Mouse (Mus musculus): ENCODE data around the gene Scfd2. TPM values are rescaled to one million over a fixed set of nuclear protein-coding genes. Genes with fewer than 3 reads are reported as not detected.

Gene Scfd2
- polyA plus RNA-seq, 1 experiment from 2014 or later, result 17.7 TPM

GRCm38 (mm10) chr5:74266476-74266819 lies 265.1 kb downstream of the Scfd2 start:
- no peak overlapping the region for H3K9ac ChIP-seq (ENCODE audit: low read depth, low read length)
- H3K27me3 ChIP-seq (replicated peaks; ENCODE audit: control insufficient read depth, insufficient read depth, low read length), result no peaks in the 10 kb centered on the region
- ATAC-seq, result no peak
- H3K9me3 ChIP-seq (ENCODE audit: control insufficient read depth, low read length), result no peaks in the 10 kb centered on the region
- H3K4me1 ChIP-seq (ENCODE audit: control insufficient read depth, insufficient read depth, low read length), result peaks cover 19% of the 10 kb centered on the region
- 40% methylated on average over 5 of the region's 5 CpGs for WGBS
- no peak overlapping the region for H3K27ac ChIP-seq (ENCODE audit: low read length)
- no peak overlapping the region for H3K4me2 ChIP-seq (ENCODE audit: low read depth, low read length)
- no peaks in the 10 kb centered on the region for H3K36me3 ChIP-seq (ENCODE audit: control insufficient read depth, insufficient read depth, low read length)
- H3K4me3 ChIP-seq (ENCODE audit: low read length), result no peak overlapping the region

GRCm38 (mm10) chr5:74265601-74266475 lies 265.7 kb downstream of the Scfd2 start:
- Histone ChIP-seq H3K27ac (ENCODE audit: low read length) (0 out of 2 replicates have a peak overlapping the region, but pooled peaks have one; percentile 0), H3K4me1 (ENCODE audit: control insufficient read depth, insufficient read depth, low read length) (peaks cover 24% of the 10 kb centered on the region), H3K36me3 (ENCODE audit: control insufficient read depth, insufficient read depth, low read length) (no peaks in the 10 kb centered on the region), H3K4me2 (ENCODE audit: low read depth, low read length) (no peak overlapping the region), H3K4me3 (ENCODE audit: low read length) (no peak overlapping the region), H3K9ac (ENCODE audit: low read depth, low read length) (no peak overlapping the region), H3K27me3 (replicated peaks; ENCODE audit: control insufficient read depth, insufficient read depth, low read length) (no peaks in the 10 kb centered on the region), H3K9me3 (ENCODE audit: control insufficient read depth, low read length) (no peaks in the 10 kb centered on the region)
- no peak for ATAC-seq
- 54% methylated on average over 13 of the region's 13 CpGs for WGBS

DNA sequence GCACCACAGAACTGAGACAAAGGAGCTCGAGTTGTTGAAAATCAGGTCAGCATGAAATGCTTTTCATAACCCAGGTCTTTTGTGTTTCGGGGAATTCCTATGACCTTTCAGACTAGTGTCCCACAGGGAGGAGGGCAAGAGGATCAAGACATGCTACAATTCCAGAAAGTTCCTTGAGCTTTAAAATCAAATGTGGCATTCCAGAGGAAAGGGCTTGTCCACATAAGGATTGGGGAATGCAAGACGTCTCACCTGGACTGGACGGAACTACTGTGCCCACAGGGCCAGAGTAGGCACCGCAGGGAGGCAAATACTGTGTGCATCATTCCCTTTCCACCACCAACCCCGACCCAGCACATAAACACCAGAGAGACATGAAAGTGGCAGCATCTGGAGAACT lies 266.4 kb downstream of the Scfd2 start:
- WGBS, result 72% methylated on average over 6 of the region's 6 CpGs
- Histone ChIP-seq H3K27ac (ENCODE audit: low read length) (no peak overlapping the region), H3K4me2 (ENCODE audit: low read depth, low read length) (no peak overlapping the region), H3K36me3 (ENCODE audit: control insufficient read depth, insufficient read depth, low read length) (no peaks in the 10 kb centered on the region), H3K9ac (ENCODE audit: low read depth, low read length) (no peak overlapping the region), H3K4me1 (ENCODE audit: control insufficient read depth, insufficient read depth, low read length) (peaks cover 31% of the 10 kb centered on the region), H3K4me3 (ENCODE audit: low read length) (no peak overlapping the region), H3K9me3 (ENCODE audit: control insufficient read depth, low read length) (no peaks in the 10 kb centered on the region), H3K27me3 (replicated peaks; ENCODE audit: control insufficient read depth, insufficient read depth, low read length) (no peaks in the 10 kb centered on the region)
- no peak for ATAC-seq

GRCm38 (mm10) chr5:74264541-74264940 lies 267.0 kb downstream of the Scfd2 start:
- Histone ChIP-seq H3K36me3 (ENCODE audit: control insufficient read depth, insufficient read depth, low read length) (no peaks in the 10 kb centered on the region), H3K27me3 (replicated peaks; ENCODE audit: control insufficient read depth, insufficient read depth, low read length) (no peaks in the 10 kb centered on the region), H3K27ac (ENCODE audit: low read length) (no peak overlapping the region), H3K4me2 (ENCODE audit: low read depth, low read length) (no peak overlapping the region), H3K9me3 (ENCODE audit: control insufficient read depth, low read length) (no peaks in the 10 kb centered on the region), H3K4me3 (ENCODE audit: low read length) (no peak overlapping the region), H3K4me1 (ENCODE audit: control insufficient read depth, insufficient read depth, low read length) (peaks cover 35% of the 10 kb centered on the region), H3K9ac (ENCODE audit: low read depth, low read length) (no peak overlapping the region)
- WGBS, result 77% methylated on average over 4 of the region's 4 CpGs
- no peak for ATAC-seq

DNA sequence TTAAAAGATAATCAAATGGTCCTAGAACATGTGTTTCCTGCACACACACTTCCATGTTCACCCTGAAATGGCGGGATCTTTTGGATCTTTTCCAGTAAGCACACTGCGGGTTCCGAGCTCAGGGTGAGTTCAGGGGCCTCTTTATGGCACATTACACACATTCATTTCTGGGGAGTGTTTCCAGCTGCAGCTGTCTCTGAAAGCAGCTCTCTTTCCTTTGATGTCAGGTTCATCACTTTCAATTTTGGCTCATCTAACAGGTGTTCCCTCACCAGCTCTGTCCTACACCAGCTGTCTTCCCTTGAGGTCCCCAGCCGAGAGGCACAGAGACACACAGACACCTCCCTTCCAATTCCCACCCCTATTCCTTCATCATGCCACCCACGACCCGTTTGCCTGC lies 270.5 kb downstream of the Scfd2 start:
- 37% methylated on average over 6 of the region's 6 CpGs for WGBS
- Histone ChIP-seq H3K4me3 (ENCODE audit: low read length) (no peak overlapping the region), H3K27ac (ENCODE audit: low read length) (peak overlapping the region; percentile 50)

DNA sequence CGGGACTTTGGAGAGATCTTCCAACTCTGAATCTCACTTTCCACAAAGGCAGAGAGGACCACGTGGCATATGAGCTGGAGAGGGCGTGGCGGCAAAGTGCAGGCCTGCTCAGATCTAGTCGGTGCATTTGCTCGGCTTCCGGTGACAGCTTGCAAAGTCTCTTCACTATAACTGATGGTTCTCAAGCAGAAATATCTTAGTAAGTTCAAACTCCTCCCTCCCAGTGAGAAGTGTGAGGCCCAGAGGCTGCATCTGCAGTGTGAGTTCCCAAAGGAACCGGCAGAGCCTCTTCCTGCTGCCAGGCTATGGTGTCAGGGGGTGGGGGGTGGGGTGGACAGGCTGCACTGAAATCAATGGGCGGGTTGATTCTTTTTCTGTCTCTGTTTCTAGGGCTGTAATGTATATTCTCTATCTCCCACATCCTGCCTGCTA lies 271.2 kb downstream of the Scfd2 start:
- Histone ChIP-seq H3K36me3 (ENCODE audit: control insufficient read depth, insufficient read depth, low read length) (no peaks in the 10 kb centered on the region), H3K27me3 (replicated peaks; ENCODE audit: control insufficient read depth, insufficient read depth, low read length) (no peaks in the 10 kb centered on the region), H3K4me3 (ENCODE audit: low read length) (no peak overlapping the region), H3K27ac (ENCODE audit: low read length) (peak overlapping the region; percentile 50), H3K9ac (ENCODE audit: low read depth, low read length) (peak overlapping the region; percentile 39; the same call in 1 of the 2 replicates), H3K4me2 (ENCODE audit: low read depth, low read length) (peak overlapping the region; percentile 18; the same call in 1 of the 2 replicates), H3K9me3 (ENCODE audit: control insufficient read depth, low read length) (no peaks in the 10 kb centered on the region), H3K4me1 (ENCODE audit: control insufficient read depth, insufficient read depth, low read length) (peaks cover 27% of the 10 kb centered on the region)
- 16% methylated on average over 9 of the region's 9 CpGs for whole genome bisulfite sequencing
- ATAC-seq, result peak; percentile 82

More for the DNA sequence above, 270.5 kb downstream of the Scfd2 start:
- H3K9me3 ChIP-seq (ENCODE audit: control insufficient read depth, low read length), result no peaks in the 10 kb centered on the region
- no peaks in the 10 kb centered on the region for H3K36me3 ChIP-seq (ENCODE audit: control insufficient read depth, insufficient read depth, low read length)
- peak; percentile 64 for ATAC-seq
- H3K4me1 ChIP-seq (ENCODE audit: control insufficient read depth, insufficient read depth, low read length), result peaks cover 32% of the 10 kb centered on the region
- H3K27me3 ChIP-seq (replicated peaks; ENCODE audit: control insufficient read depth, insufficient read depth, low read length), result no peaks in the 10 kb centered on the region
- H3K4me2 ChIP-seq (ENCODE audit: low read depth, low read length), result no peak overlapping the region
- H3K9ac ChIP-seq (ENCODE audit: low read depth, low read length), result no peak overlapping the region

DNA sequence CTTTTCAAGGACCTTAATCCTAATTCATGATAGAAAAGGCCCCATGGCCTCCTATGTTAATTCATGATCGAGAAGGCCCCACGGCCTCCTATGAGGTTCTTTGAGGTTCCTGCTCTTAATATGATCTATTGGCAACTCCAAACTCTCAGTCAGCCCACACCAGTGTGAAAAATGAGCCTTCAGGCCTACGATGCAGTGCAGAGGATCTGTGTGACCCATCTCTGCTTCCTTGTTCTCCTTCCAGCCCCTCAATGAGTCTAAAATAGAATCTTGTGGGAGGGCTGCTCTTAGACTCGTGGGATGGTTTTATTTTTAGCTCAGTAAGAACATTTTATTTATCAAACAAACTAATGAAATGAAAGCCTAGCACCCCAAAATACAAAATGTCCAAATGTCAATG lies 274.9 kb downstream of the Scfd2 start:
- Histone ChIP-seq H3K27me3 (replicated peaks; ENCODE audit: control insufficient read depth, insufficient read depth, low read length) (no peaks in the 10 kb centered on the region), H3K4me2 (ENCODE audit: low read depth, low read length) (no peak overlapping the region), H3K27ac (ENCODE audit: low read length) (no peak overlapping the region), H3K9me3 (ENCODE audit: control insufficient read depth, low read length) (no peaks in the 10 kb centered on the region), H3K4me3 (ENCODE audit: low read length) (no peak overlapping the region), H3K9ac (ENCODE audit: low read depth, low read length) (no peak overlapping the region), H3K36me3 (ENCODE audit: control insufficient read depth, insufficient read depth, low read length) (no peaks in the 10 kb centered on the region), H3K4me1 (ENCODE audit: control insufficient read depth, insufficient read depth, low read length) (peaks cover 25% of the 10 kb centered on the region)
- no peak for ATAC-seq
- WGBS, result 47% methylated on average over 4 of the region's 4 CpGs

GRCm38 (mm10) chr5:74254996-74255395 lies 276.6 kb downstream of the Scfd2 start:
- no peak overlapping the region for H3K9ac ChIP-seq (ENCODE audit: low read depth, low read length)
- H3K9me3 ChIP-seq (ENCODE audit: control insufficient read depth, low read length), result no peaks in the 10 kb centered on the region
- 91% methylated on average over 1 of the region's 1 CpGs for WGBS
- no peak for ATAC-seq
- no peak overlapping the region for H3K27ac ChIP-seq (ENCODE audit: low read length)
- H3K36me3 ChIP-seq (ENCODE audit: control insufficient read depth, insufficient read depth, low read length), result no peaks in the 10 kb centered on the region
- no peak overlapping the region for H3K4me2 ChIP-seq (ENCODE audit: low read depth, low read length)
- peaks cover 21% of the 10 kb centered on the region for H3K4me1 ChIP-seq (ENCODE audit: control insufficient read depth, insufficient read depth, low read length)
- H3K27me3 ChIP-seq (replicated peaks; ENCODE audit: control insufficient read depth, insufficient read depth, low read length), result no peaks in the 10 kb centered on the region
- no peak overlapping the region for H3K4me3 ChIP-seq (ENCODE audit: low read length)

- peak overlapping the region; percentile 62 for H3K27ac ChIP-seq (ENCODE audit: low read length)
- no peaks in the 10 kb centered on the region for H3K27me3 ChIP-seq (replicated peaks; ENCODE audit: control insufficient read depth, insufficient read depth, low read length)
- peak; percentile 37 for ATAC-seq
- peaks cover 26% of the 10 kb centered on the region for H3K4me1 ChIP-seq (ENCODE audit: control insufficient read depth, insufficient read depth, low read length)
- H3K9ac ChIP-seq (ENCODE audit: low read depth, low read length), result no peak overlapping the region
- WGBS, result 49% methylated on average over 7 of the region's 7 CpGs
- H3K36me3 ChIP-seq (ENCODE audit: control insufficient read depth, insufficient read depth, low read length), result no peaks in the 10 kb centered on the region
- no peak overlapping the region for H3K4me3 ChIP-seq (ENCODE audit: low read length)
- H3K9me3 ChIP-seq (ENCODE audit: control insufficient read depth, low read length), result no peaks in the 10 kb centered on the region
- no peak overlapping the region for H3K4me2 ChIP-seq (ENCODE audit: low read depth, low read length)
Observed at GRCm38 (mm10) chr5:74253724-74254328, 277.7 kb downstream of the Scfd2 start.

Measured in intestine, embryonic 16.5 days (tissue).